Mouse (Mus musculus) kidney, postnatal 0 days (tissue): ENCODE measurements around the gene Msx2. TPM values are rescaled to one million over a fixed set of nuclear protein-coding genes. Genes with fewer than 3 reads are reported as not detected.

Source experiments
- ATAC-seq: fragments of 200-750 bp; cut with Nextera tagmentation; replicated peaks from 2 replicates; pipeline ENCODE4 v1.8.0; 2017; ENCODE audit warnings: low read depth, moderate number of reproducible peaks, moderate TSS enrichment, moderate library complexity; ENCODE audit not compliant: low FRiP score
- DNase-seq: peaks from one replicate; pipeline ENCODE4 v3.0.0-alpha.2; 2016; ENCODE audit warnings: low spot score
- H3K27ac ChIP-seq: fragments of 300-500 bp; sonication (generic); 2 replicates; pipeline ENCODE4 v1.5.1; 2014; ENCODE audit warnings: mild to moderate bottlenecking
- H3K27me3 ChIP-seq: fragments of 300-500 bp; sonication (generic); 2 replicates; pipeline ENCODE4 v1.6.1; 2014; ENCODE audit warnings: low read length, mixed read lengths; ENCODE audit not compliant: insufficient read depth
- H3K36me3 ChIP-seq: fragments of 300-500 bp; sonication (generic); 2 replicates; pipeline ENCODE4 v1.6.1; 2014; ENCODE audit warnings: low read length, mixed read lengths; ENCODE audit not compliant: insufficient read depth
- H3K4me1 ChIP-seq: fragments of 300-500 bp; sonication (generic); replicated peaks from 2 replicates; pipeline ENCODE4 v1.6.1; 2014; ENCODE audit warnings: antibody characterized with exemption, low read length, mixed read lengths; ENCODE audit not compliant: insufficient read depth
- H3K4me2 ChIP-seq: fragments of 300-500 bp; sonication (generic); 2 replicates; pipeline ENCODE4 v1.6.1; 2014; ENCODE audit warnings: mild to moderate bottlenecking, low read length, moderate library complexity, mixed read lengths
- H3K4me3 ChIP-seq: fragments of 300-500 bp; sonication (generic); replicated peaks from 2 replicates; pipeline ENCODE4 v1.5.1; 2014; ENCODE audit warnings: low read depth, low read length
- H3K9ac ChIP-seq: fragments of 300-500 bp; sonication (generic); 2 replicates; pipeline ENCODE4 v1.6.1; 2014; ENCODE audit warnings: low read depth, low read length
- H3K9me3 ChIP-seq: fragments of 300-500 bp; sonication (generic); replicated peaks from 2 replicates; pipeline ENCODE4 v1.6.1; 2016; ENCODE audit warnings: low read length, inconsistent platforms, mixed read lengths
- CTCF ChIP-seq: IDR thresholded peaks from 2 replicates; pipeline ENCODE4 v1.5.1; 2016; ENCODE audit warnings: antibody characterized with exemption, low read depth, mild to moderate bottlenecking, moderate library complexity
- WGBS: fragments of 180-500 bp; shearing (Covaris S2); extraction: QIAGEN DNeasy Blood & Tissue Kit; methylation state at CpG from one replicate; pipeline ENCODE4 v1.1.7; 2014; 5-methylcytosine and 5-hydroxymethylcytosine counted together
- polyA plus RNA-seq: library from polyadenylated mRNA; unstranded; fragments of >200 nt; fragmentation: Nextera tagmentation; extraction: Ambion mirVana; gene quantifications from 2 replicates; pipeline ENCODE4 v1.2.1, GENCODE M21; 2015

The Msx2 gene
- polyA plus RNA-seq, 1 experiment from 2014 or later, result 1.4 TPM

DNA sequence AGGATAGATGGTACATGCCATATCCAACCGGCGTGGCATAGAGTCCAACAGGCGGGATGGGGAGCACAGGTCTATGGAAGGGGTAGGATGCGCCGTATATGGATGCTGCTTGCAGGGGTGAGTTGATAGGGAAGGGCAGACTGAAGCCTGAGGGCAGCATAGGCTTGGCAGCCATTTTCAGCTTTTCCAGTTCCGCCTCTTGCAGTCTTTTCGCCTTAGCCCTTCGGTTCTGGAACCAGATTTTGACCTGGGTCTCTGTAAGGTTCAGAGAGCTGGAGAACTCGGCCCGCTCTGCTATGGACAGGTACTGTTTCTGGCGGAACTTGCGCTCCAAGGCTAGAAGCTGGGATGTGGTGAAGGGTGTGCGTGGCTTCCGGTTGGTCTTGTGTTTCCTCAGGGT is 4.7 kb downstream of the Msx2 start:
- H3K4me3 ChIP-seq, result no peak overlapping the region
- no peak overlapping the region for H3K4me2 ChIP-seq
- WGBS, result 46% methylated on average over 14 of the region's 14 CpGs
- DNase-seq (no peak), ATAC-seq (no peak)
- H3K27me3 ChIP-seq, result peaks cover 93% of the 10 kb centered on the region
- H3K4me1 ChIP-seq, result peaks cover 8% of the 10 kb centered on the region
- no peak overlapping the region for H3K27ac ChIP-seq
- H3K9ac ChIP-seq, result no peak overlapping the region
- H3K36me3 ChIP-seq, result no peaks in the 10 kb centered on the region
- no peak for TF ChIP-seq CTCF
- no peaks in the 10 kb centered on the region for H3K9me3 ChIP-seq

DNA sequence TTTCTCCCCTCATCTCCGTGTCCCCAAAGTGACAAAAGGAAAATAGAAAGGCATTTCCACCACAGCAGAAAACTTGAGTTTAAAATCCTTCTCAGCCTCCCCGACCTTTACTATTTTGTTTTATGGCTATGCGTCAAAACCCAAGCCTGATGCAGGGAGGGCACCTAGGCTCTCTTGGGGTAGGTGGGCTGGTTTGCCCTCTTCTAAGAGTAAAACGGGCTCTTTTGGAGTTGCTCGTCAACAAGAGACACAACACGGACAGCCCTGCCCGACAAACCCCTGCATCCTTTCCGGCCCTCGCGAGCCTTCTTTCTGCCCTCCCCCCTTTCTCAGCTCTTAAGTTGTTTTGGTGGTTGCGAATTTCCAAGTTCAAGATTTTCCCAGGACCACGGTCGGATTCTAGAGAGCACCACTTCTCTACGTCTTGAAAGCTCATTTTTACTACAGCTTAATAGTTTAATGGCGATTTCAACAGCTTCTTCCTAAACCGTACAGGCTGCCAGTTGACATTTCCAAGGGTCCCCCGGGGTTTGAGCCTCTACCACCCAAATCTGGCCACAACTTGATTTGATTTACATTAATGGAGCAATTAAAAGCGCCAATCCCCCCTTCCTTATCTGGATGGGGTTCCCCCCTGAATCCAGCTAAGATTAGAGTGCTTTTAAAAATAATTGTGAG is 6.5 kb downstream of the Msx2 start:
- no peak for ATAC-seq
- WGBS, result 3% methylated on average over 18 of the region's 18 CpGs

DNA sequence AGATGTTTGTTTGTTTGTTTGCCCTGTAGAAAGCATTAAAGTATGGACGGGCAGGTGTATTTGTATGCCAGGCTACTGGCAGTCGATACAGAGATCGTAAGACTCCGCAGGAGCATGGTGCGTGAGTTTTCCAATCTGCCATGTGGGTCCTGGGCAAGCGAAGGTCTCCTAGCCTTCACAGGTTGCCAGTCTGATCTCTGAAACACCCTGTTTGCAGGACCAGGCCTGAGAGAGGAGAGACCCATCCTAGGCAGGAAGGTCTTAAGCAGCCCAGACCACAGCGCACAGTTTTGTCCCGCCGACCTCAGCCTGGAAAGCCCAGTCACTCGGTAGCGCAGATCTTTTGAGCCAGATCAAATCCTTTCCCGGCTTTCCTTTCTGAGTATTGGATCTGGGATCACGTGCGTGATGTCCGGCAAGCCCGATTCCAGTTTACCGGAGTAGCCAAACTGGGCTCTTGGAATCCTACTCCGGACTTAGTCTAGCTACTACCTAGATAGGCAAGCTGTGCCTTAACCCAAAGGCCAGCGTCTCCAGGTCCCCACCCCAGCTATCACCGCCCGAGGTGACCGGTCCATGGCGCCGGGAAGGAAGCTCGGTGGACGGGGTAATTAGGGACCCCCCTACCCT is 7.6 kb downstream of the Msx2 start:
- Histone ChIP-seq H3K36me3 (no peaks in the 10 kb centered on the region), H3K27ac (no peak overlapping the region), H3K4me1 (no peaks in the 10 kb centered on the region; the same call in 1 of the 2 replicates), H3K4me2 (no peak overlapping the region), H3K4me3 (no peak overlapping the region), H3K9me3 (no peaks in the 10 kb centered on the region), H3K9ac (no peak overlapping the region), H3K27me3 (peaks cover 91% of the 10 kb centered on the region)
- TF ChIP-seq CTCF, result no peak
- 5% methylated on average over 26 of the region's 26 CpGs for WGBS
- ATAC-seq (no peak), DNase-seq (no peak)

More for the DNA sequence above, 6.5 kb downstream of the Msx2 start:
- Histone ChIP-seq H3K9ac (no peak overlapping the region), H3K27me3 (peaks cover 92% of the 10 kb centered on the region), H3K9me3 (no peaks in the 10 kb centered on the region), H3K4me3 (no peak overlapping the region), H3K4me2 (no peak overlapping the region), H3K36me3 (no peaks in the 10 kb centered on the region), H3K27ac (no peak overlapping the region), H3K4me1 (no peaks in the 10 kb centered on the region; the same call in 1 of the 2 replicates)
- DNase-seq, result no peak
- no peak for TF ChIP-seq CTCF

DNA sequence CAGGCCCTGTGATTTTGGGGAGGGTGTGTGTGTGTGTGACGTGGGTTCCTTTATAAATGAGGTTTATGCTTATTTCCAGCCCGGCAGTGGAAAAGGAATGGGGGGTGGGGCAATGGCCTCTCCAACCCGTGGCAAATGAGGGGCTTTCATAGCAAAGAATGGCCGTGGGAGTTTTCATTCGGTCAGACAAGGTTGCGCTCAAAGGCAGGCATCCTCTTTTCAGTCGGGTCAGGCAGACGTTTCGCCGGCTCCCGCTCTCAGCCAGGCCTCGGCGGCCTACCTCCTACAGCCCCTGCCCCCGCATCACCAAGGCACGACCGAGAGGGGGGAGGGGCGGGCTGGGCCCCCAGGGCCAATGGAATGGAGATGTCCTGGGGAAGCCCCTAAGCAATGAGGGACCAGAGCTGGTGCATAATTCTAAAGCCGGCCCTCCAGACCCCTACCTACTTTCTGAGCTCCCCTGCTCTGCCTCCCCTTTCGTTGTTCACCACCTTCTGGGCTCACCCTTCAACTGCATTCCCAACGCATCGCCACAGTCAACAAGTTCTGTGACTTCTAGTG is 8.4 kb downstream of the Msx2 start:
- TF ChIP-seq CTCF, result no peak
- Histone ChIP-seq H3K9me3 (no peaks in the 10 kb centered on the region), H3K4me1 (no peaks in the 10 kb centered on the region; the same call in 1 of the 2 replicates), H3K27ac (no peak overlapping the region), H3K4me3 (no peak overlapping the region), H3K9ac (no peak overlapping the region), H3K27me3 (peaks cover 86% of the 10 kb centered on the region), H3K36me3 (no peaks in the 10 kb centered on the region), H3K4me2 (no peak overlapping the region)
- no peak for ATAC-seq
- DNase-seq, result no peak
- WGBS, result 5% methylated on average over 21 of the region's 21 CpGs

DNA sequence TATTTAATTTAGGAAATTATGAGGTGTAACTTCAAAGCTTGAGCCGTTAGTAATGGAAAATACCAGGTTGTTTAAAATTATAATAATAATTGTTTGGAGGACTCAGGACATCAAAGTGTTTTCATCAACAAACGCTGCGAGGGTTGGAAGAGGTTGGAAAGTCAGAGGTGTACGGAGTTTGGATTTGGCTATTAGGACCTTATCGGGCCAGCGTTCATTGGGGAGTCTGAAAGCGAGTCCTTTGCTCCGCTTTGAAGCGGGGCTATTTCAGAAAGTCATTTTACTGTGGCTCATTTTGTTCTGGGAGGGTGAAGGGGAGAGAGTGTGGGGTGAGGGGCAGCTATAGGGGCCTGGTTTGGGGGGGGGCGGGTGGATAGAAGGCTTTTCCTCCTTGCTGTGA is 8.9 kb downstream of the Msx2 start:
- Histone ChIP-seq H3K36me3 (no peaks in the 10 kb centered on the region), H3K27ac (no peak overlapping the region), H3K9me3 (no peaks in the 10 kb centered on the region), H3K4me3 (no peak overlapping the region), H3K27me3 (peaks cover 85% of the 10 kb centered on the region), H3K4me2 (no peak overlapping the region), H3K4me1 (no peaks in the 10 kb centered on the region; the same call in 1 of the 2 replicates), H3K9ac (no peak overlapping the region)
- DNase-seq (no peak), ATAC-seq (no peak)
- WGBS, result 6% methylated on average over 10 of the region's 10 CpGs
- TF ChIP-seq CTCF, result no peak

DNA sequence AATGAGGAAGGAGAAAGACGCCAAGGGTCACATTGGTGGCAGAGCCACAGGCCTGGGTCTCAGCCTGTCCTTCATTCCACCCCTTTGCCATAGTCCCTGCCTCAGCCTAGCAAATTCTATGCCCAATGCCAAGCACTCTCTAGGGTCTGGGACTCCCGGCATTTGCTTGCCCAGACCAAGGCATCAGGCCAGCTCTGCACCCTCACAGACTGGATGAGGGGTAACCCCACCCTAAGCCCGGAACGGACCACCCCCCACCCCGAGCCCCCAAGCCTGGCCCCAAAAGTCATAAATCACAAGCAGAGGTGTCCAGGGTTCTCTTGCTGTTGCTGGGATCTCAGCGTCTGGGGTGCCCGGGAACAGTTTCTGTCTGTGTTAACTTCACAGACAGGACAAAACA is 9.8 kb downstream of the Msx2 start:
- WGBS, result 2% methylated on average over 7 of the region's 7 CpGs
- Histone ChIP-seq H3K4me1 (no peaks in the 10 kb centered on the region; the same call in 1 of the 2 replicates), H3K4me3 (no peak overlapping the region), H3K27ac (no peak overlapping the region), H3K9me3 (no peaks in the 10 kb centered on the region), H3K9ac (no peak overlapping the region), H3K4me2 (no peak overlapping the region), H3K36me3 (no peaks in the 10 kb centered on the region), H3K27me3 (peaks cover 78% of the 10 kb centered on the region)
- DNase-seq (no peak), ATAC-seq (no peak)
- TF ChIP-seq CTCF, result no peak
